Mouse (Mus musculus) stomach, postnatal 0 days (tissue): ENCODE data around the gene Clock.

ENCODE experiments used
- CTCF ChIP-seq: IDR thresholded peaks from 2 replicates; pipeline ENCODE4 v1.5.1; 2016; ENCODE audit warnings: antibody characterized with exemption, low read depth, mild to moderate bottlenecking, moderate library complexity
- EP300 ChIP-seq: optimal IDR thresholded peaks from 2 replicates; pipeline ENCODE3; 2016; ENCODE audit warnings: antibody characterized with exemption

DNA sequence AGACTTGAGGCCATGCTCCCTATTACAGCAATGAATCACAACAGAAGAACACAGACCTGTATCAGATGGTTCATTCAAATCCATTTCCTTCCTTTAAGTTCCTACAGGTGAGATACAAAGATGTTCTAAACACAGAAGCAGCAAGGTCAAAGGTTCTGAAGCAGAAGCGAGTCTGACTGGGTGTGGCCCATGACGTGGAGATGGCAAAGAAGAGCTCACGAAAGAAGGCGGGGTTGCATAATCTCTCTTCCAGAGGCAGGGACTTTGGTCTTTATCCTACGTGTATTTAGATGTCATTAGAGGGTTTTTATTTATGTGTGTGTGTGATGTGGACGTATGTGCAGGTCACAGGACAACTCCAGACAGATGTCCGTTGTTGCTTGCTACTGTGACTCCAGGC, 126.9 kb downstream of the Clock start:
- TF ChIP-seq CTCF (no peak), EP300 (no peak)
